Mouse (Mus musculus) pancreas, adult 10 weeks (tissue): ENCODE results near the gene Kcnk3. TPM values are rescaled to one million over a fixed set of nuclear protein-coding genes. Genes with fewer than 3 reads are reported as not detected.

Experiments used
- polyA plus RNA-seq: library from polyadenylated mRNA; stranded (reverse); fragments of 350-450 nt; fragmentation: Illumina TruSeq; extraction: RNeasy Lipid Tissue Mini Kit (QIAGEN cat#74804); gene quantifications from one replicate; pipeline ENCODE4 v1.2.3, GENCODE M21; 2015; ENCODE audit warnings: low read depth, low replicate concordance; ENCODE audit not compliant: insufficient read depth

Gene Kcnk3
- 1.2 TPM for polyA plus RNA-seq

DNA sequence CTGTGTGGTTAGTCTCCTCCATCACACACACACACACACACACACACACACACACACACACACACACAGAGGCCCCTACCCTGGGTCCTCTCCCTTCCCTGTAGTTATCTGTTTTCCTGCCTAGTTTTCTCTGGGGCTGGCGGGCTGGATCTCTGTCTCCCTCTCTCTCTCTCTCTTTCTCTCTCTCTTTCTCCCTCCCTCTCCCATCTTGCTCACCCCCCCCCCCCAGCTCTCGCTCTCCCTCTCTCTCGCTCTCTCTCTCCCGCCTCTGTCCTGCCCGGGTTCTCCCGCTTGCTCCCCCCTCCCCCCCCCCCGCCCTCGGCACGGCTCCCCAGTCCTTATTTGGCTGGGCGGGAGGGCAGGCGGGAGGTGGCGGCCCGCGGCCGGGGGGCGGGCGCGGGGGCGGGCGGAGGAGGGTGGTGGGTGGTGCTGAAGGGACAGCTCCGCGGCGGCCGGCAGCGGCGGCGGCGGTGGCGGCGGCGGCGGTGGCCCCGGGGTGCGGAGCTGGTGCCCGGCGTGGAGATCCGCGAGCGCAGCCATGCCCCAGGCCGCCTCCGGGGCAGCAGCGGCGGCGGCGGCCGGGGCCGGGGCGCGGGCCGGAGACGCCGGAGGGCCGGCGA, at the start of gene Kcnk3:
Kcnk3 (plus strand) TSS at position 490 of the 620 bp plus-strand sequence.

DNA sequence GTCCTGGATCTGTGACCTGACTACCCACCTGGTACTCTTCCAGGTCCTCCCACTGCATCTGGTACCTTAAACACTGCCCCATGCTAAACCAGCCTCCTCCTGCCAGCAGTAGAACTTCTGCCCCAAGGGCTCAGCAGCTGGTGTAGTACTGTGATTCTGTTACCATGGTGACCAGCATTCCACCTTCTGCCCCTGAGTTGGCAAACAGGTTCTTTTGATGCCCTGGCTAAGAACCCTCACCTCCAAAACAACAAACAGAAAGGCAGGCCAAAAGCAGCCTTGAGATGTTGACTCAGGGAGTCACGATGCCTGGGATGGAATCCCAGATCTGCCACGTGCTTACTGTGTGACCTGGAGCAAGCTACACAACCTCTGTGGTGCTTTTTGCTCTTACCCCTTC, 42.3 kb upstream of the Kcnk3 start, which contains the start of gene Cib4:
Cib4 (minus strand) TSS at position 139 of the 400 bp plus-strand sequence.

DNA sequence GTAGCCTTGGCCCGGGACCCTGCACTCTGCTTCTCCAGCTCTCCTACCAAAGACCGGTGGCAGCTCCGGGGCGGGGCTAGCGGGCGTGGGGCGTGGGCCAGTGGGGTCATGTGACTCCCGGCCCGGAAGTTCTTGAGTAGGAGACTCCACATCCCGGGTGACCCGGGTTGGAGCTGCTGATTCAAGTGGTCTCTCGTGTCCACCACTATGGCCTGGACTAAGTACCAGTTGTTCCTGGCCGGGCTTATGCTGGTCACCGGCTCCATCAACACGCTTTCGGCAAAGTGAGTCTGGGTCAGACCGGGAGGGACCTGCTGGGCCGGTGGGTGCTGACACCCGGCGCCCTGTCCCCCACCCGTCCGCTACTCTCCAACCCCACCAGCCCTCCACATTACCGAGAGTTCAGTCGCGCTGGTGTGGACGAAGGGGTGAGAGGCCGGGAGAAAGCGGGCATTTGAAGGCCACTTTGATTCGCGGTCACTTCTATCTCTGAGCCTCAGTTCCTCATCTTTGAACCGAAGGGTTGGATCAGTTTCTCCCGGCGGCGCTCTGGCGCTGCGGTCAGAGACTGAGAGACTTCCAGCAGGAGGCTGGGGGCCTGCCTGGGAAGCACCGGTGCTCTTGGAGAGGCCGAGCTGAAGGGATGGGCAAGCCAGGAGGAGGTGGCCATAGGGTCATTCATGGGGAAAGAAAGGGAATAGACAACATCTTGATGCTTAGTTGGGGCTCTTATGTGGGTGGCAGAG, 60.0 kb downstream of the Kcnk3 start, which contains the start of gene Slc35f6:
Slc35f6 (plus strand) TSS at position 119 of the 746 bp plus-strand sequence.

DNA sequence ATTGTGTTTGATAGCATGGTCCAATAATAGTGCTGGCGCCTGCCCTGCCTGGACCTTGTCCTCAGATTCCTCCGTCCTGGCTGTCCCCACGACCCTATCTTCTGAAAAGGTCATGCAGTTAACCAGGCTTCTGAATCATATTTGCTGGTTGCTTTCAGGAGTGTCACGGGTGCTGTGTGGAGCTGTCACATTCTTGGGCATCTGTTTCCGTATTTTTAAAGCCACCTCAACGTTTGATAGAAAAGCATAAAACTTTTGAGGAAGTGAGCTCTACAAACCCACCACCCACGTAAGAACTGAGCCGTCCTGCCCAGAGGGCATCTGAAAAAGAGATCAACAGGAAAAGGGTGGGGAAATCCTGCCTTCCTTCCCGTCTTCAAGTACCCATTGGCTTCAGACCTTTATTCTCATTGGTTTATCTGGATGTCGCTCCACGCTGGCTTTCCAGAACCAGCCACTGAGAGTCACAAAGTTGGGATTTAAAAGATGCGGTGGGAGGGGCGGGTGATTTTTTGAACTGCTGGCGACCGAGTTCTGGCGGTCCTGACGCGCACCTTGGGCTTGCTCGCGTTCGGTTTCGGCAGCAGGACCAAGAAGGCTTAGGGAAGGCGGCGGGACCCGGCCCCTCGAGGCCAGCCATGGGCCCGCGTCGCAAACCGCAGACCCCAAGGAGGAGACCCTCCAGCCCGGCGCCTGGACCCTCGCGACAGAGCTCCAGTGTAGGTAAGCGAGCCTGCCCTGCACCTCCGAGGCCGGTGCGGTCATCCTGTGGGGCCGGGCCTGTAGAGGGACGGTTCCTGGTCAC, 78.6 kb downstream of the Kcnk3 start, which contains the start of gene Cenpa:
Cenpa (plus strand) TSS at position 387 of the 805 bp plus-strand sequence.

Other genes starting within 250 kb of the Kcnk3 start
- 0.17 TPM for gene Otof, start 126.2 kb upstream of the Kcnk3 start, polyA plus RNA-seq
- not detected for gene 1700001C02Rik, start 122.1 kb upstream of the Kcnk3 start, polyA plus RNA-seq
- not detected for gene Cib4, start 42.3 kb upstream of the Kcnk3 start, polyA plus RNA-seq
- 4.7 TPM for gene Slc35f6, start 59.8 kb downstream of the Kcnk3 start, polyA plus RNA-seq
- gene Cenpa, start 78.6 kb downstream of the Kcnk3 start, polyA plus RNA-seq, result 2.0 TPM
- 0.70 TPM for gene Dpysl5, start 123.4 kb downstream of the Kcnk3 start, polyA plus RNA-seq
- 13.9 TPM for gene Mapre3, start 226.5 kb downstream of the Kcnk3 start, polyA plus RNA-seq